Mouse (Mus musculus) ovary, adult 18-20 months (tissue): ENCODE measurements around the gene M1ap.

ENCODE experiments used
- DNase-seq: peaks from one replicate; pipeline ENCODE4 v3.0.0; 2022; ENCODE audit warnings: low spot score, mixed read lengths

Gene M1ap

DNA sequence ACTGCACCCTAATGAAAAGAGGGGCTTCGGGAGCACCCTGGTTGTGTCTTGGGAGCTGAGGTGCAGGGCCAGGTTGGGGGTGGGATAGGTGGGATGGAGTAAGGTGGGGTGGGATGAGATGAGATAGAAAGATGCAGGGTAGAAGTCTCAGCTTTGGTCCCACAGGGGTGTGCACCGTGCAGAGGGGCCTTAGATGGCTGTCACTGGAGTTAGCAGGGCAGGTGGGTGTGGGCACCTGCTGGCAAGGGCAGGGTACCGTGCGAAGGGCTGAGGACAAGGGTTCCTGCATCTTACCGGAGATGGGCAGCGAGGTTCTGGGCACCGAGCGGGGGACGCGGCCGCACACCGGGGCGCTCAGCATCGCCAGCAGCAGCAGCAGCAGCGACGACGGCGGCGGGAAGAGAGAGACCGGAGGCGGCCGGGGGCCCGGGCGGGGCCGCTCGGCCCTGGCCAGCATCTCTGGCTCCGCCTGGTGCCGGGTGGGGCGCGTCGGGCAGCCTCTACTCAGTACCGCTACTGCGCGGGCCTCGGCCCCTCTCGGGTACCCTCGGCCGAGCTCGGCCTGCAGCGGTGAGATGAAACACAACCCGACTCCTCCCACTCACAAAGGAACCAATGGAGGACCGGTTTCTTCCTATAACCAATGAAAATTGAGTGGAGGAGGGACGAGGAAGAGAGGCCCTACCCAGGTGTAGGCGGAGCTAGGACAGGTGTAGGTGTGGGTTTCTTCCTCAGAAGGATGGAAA, 7.4 kb upstream of the M1ap start, which contains the start of gene Sema4f:
Gene Sema4f, minus strand, starts transcription at position 603 of the 746 bp plus-strand sequence.
- DNase-seq, result no peak

DNA sequence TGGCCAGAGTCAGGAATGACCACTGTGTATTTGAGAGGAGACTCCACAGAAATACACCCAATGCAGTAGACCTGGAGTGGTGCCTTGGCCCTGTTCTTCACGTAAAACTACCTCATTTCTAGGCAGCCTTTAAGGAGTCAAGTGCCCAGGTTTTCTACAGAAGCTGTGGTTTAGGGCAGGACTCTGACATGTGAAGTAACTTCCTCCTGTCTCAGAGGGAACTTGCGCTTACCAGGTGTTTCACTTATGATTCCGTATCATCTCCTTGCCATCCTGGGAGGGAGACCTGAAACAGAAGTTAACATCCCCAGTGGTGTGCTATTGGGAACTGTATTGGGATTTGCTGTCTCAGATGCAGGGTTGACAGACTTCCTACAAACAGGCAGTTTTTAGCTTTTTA, 5.9 kb upstream of the M1ap start:
- DNase-seq, result no peak

DNA sequence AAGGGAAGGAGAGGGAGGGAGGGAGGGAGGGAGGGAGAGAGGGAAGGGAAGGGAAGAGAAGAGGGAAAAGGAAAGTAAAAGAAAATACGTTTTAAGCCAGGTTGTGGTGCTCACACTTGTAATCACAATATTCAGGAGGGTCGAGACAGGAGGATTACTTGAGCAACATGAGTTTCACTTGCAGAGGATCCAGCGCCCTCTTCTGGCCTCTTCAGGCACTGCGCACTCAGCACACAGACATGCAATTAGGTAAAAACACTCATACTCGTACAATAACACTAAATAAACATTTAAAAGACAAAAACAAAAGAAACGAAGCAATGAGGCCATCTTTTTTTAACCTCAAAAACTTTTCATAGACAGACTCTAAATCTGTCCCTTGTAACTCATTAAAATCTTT, 952 bp upstream of the M1ap start:
- DNase-seq, result no peak

DNA sequence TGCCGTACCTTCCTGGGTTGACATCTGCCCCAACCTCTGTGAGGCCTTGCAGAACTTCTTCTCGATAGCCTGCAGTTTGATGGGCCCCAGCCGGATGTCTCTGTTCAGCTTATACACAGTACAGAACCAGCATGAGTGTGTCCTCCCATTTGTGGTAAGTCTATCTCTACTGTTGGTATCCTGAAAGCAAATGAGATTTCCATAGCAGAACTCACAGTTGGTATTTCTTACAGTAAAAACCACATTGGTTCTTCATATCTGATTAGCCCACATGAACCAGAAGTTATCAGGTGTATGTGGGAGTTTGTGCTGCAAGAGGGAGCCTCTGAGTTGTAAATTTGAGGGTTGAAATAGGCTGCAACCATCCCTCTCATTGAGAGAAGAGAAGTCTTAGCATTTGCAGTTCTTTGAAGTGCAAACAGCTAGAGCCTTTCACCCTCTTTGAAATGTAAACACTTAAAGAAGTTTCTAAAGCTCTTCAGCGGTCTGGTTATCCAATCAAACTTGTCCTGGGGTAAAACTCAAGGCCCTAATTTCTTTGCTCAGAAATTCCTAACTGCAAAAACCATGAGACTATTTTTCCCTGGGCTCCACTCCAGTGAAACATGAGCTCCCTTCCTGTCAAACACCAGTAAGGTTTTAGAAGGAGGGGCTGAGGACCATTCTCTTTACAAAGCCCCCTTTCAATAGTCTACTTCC, 10.0 kb downstream of the M1ap start:
- DNase-seq, result no peak

DNA sequence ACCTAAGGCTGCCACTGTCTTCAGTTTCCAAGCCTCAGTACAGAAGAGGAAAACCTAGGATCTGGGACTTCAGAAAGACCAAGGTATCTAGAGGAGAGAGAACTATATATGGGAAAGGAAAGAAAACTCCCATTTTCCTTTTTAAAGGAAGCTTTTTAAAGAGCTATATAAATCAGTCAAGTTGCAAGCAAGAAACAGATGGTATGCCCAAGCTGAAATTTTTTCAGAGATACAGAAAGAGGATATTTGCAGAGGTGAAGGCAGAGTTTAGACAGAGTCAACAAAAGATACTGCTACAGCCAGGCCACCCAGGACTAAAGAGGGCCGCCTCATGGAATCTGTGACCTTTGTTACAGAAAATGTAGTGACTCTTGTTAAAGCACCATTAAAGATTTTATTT, 15.0 kb downstream of the M1ap start:
- no peak for DNase-seq

DNA sequence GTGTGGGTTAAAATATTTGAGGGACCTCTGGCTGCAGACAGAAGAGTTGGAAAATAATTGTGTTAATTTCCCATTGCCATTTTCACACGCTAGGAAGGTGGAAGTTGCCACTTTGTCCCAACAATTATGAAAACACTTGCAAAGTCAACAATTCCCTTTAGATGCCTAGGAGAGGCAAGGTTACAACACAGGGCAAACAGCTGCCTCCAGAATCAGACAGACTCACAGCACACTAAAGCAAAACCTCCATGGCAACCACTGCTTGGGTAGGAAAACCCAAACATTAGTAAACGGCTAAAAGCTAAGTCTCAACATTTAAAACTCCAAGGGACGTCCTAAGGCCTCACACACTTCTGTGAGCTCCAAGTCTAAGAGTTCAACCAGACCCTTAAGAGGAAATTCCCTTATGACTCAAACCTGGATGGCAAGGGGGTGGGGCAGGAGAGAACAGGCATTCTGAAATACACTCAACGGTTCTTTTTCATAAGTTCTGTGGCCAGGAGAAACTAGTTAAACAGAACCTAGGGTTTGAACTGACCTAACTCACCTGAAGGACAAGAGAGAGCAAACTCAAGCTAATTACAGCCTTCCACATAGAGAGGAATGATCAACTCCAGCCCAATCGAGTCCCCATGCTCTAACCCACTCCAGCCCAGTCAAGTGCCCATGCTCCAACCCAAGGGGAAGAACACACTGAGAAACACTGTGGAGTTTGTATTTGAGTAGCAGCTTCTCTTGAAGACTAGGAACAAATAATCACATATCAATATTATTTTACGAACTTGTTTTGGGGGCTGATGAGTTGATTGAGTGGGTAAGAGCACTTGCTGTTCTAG, 22.8 kb downstream of the M1ap start:
- DNase-seq, result no peak

DNA sequence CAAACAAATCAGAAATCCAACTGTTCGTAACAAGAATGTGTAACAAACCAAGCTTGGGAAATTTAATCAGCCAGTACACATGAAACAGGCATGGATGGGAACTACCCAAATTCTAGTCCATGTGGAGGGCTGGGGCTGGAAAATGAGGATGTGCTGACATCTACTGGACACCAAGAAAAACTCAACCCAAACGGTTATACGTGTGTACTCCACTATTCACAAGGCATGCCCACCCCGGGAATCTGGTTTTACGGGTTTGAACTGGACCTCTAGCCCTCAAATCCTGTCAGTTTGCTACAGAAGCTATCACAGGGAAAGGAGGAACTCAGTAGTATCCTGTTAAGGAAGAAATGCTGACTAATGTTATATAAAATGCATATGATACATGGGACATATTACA, 24.3 kb downstream of the M1ap start:
- DNase-seq, result peak; percentile 11

DNA sequence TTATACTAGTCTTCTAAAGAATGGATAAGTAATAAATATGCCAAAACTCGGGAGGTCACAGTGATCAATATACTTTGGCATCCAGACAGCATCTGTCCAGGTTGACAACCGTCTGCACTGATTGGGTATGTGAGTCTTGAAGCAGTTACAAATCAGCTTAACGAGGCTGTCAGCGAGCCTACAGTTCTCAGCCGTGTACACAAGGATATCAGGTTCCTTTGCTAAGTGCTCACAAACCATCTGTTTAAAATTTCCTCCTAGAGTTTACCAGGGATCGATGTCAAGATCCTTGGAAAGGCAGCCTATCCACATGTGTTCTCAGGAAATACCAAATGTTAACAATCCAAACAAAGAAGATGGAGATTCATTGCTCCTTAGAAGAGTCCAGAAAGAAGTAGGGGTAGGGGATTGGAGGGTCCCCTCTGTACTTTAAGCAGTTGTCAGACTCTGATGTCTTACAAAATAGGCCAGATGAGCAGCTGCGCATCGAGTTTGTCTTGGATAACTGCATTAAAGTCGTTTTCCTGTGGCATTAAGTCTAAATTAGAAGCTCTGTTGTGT, 40.8 kb downstream of the M1ap start:
- no peak for DNase-seq

DNA sequence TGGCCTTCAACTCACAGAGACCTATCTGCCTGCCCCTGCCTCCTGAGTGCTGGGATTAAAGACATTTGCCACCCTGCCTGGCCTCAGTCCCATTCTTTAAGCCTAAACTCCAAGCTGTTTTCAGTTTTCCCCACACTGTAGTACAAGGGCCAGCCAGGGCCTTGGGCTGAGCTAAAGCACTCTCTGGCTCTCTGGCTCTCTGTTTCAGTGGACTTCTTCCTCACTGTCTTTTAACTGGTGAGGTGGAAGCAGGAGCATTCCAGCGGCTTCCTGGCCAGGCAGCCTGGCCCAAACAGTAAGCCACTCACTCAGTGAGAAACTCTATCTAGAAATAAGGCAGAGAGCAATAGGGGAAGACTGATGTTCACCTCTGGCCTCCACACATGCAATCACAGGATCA, 47.0 kb downstream of the M1ap start:
- no peak for DNase-seq

DNA sequence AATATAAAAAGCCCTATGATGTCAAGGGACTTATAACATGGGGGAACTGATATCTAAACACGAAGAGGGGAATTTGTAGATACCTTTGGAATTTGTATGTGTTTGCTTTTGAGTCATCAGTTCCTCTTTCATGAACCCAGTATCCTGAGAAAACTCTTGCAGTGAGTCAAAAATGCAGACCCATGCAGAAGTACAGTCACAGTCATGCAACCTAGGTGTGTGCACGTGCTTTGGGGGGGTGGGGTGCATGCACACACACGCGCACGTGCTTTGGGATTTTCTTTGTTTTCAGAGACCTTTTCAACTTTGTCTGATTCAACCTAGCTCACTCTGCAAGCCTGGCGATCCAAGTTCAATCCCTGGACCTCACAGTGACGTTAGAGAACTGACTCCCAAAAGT, 47.7 kb downstream of the M1ap start:
- no peak for DNase-seq

DNA sequence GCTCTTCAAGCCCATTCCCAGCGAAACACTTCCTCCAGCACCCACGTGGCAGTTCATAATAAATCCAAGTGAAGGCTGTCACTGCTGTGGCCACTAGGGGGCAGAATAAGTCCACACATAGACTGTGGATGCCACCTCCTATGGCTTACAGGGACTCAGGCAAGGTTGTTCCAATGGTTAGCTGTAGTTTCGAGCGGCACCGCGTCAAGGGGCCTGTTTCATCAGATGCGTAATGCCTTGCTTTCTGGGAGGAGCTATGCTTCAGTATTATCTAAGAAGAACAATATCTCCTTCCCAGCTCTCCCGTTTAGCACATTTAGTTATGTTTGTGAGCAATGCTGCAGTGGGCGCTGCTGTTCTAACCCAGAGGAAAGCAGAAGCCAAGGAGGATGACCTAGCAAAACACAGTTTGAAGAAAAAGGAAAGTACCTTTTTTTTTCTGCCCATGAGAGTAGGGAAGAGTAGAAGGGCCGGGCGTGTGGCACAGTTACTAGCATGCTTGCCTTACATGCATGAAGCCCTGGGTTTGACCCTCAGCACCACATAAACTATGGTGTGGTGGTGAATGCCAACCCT, 50.1 kb downstream of the M1ap start:
- peak; percentile 86 for DNase-seq

DNA sequence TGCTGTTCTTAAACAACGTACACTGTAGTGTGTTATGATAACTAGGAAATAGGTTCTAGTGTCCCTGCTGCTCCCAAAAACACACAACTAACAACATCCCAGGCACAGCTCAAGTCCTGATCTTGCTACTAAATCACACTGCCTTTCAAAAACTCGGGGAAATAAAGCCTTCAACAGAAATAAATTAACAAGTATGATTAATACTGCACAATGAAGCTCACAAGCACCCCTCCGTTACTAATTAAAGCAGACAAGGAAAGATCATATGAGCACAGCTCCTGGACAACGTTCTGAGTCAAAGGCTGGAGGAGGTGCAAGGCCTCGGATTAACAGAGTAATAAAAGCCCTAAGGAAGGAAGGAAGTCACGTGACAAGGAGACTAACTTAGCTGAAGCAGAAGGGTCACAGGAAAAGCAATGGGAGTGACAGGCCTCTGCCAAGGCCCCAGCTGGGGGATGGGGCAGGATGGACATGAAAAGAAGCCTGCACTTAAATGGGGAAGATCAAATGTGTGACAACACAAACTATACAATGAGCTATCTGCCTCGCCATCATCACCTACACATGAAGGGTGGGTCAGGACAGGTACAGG, 50.9 kb downstream of the M1ap start:
- DNase-seq, result no peak

DNA sequence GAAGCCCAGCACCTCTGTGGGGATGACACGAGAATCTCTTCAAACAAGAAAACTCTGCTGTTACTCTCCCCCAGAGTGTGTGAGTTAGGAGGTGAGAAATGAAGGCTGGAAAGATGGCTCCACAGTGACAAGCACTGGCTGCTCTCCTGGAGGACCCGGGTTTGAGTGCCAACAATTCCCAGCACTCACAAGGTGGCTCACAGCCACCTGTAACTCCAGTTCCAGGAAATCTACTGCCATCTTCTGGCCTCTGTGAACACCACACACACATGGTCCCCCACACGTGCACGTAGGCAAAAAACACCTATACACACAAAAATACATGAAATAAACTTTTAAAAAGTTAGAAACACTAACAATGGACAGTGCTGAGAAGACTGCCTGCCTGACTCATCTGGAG, 51.6 kb downstream of the M1ap start:
- no peak for DNase-seq

DNA sequence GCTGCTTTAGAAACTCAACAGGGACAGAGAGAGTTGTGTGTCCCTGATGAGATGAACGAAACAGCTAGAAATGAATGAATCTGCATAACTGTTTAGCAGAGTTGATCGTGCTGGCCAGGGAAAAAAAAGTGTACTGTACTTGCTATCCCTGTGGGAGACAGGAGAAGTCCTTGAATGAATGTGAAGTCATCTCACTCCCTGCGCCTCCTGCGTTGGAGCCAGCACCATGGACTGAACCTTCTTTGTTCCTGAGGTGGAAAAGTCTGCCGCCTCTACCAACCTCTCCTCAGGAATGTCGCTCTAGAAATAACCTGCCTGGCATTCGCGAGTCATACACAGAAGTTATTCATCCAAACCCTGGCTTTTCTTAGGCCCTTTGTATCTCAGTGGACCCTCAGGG, 53.3 kb downstream of the M1ap start:
- no peak for DNase-seq

DNA sequence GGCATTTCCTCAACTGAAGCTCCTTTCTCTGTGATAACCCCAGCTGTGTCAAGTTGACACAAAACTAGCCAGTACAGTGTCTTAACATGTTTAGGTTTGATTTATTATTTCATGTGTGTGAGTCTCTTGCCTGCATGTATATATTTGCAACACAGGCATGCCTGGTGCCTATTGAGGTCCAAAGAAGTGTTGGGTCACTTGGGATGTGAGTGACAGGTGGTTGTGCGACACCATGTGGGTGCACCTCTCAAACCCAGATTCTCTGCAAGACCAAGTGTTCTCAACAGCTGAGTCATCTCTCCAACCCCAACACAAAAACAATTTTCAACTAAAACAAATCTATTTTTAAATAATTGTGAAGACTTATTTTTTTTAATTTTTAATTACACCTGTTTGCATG, 56.4 kb downstream of the M1ap start:
- DNase-seq, result no peak

DNA sequence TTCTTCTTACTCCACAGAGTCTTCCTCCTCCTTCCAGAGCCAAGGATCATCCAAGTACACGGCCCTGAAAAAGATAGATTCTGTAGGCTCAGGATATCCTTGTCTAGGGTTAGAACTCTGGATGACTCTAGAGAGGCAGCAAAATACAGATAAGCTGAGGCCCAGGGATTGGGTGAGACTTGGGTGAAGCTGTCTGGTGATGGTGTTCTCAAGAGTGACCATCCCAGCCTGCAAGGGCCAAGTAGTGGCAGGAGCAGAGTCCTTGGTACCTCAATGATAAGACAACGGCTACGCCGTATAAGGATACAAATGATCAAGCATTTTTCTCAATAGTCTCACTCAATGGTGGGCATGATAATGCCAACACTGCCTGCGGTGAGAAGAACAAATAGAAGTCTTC, 57.1 kb downstream of the M1ap start:
- no peak for DNase-seq

DNA sequence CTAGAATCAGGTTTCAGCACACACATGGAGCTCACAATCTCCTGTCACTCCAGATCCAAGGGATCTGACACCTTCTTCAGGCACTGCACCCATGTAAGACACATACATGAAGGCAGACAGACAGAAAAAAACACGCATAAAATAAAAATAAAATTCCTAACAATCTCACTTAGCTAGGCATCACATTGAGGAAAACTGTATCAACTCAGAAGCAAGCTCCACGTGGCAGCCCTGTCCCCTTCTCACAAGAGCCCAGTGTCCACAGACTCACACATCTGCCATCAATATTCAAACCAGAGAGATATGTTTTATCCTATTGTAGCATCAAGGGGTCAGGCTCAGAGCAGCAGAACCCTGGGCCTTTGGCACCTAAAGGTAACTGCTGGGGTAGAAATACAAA, 57.6 kb downstream of the M1ap start:
- no peak for DNase-seq

DNA sequence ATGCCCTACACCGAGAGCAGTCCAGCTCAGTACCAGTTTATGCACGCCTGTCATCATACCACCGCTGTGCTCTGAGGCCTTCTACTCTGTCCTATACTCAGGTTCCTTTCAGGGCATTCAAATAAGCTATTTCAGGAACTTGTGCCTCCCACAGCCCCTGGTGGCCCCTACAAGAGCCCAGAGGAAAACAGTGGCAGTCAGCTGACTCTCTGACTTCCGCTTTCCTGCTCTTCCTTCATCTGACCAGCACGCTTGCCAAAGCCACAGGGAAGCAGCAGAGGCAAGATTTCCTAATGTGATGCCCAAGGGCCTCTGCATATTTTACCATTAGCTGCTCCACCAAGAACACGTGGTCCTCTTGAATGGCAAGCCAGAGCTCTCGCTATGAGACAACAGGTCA, 58.2 kb downstream of the M1ap start:
- DNase-seq, result no peak

DNA sequence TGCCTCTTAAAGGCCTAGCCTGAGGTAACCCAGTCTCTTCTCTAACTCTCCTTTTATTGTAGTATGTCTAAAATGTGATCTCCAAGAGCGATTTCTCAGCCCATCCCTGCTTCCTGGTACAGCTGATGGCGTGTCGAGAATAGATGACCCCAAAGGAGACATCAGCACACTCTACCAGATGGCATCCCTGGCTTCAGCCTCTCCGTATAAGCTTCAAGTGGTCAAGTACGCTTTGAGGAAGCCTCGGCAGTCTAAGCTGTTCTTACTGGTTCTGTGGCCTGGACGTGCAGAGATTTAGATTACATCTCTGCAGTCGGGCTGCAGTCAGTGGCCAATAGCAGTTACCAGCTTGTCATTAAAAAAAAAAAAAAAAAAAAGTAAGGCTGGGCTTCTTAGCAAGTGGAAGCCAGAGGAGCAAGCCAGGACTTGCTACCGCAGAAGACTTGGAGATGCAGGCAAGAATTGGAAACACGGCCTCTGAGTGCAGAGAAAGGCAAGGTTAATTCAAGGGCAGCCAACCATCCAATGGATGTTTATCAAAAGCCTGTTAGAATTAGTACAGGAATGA, 58.8 kb downstream of the M1ap start:
- no peak for DNase-seq

DNA sequence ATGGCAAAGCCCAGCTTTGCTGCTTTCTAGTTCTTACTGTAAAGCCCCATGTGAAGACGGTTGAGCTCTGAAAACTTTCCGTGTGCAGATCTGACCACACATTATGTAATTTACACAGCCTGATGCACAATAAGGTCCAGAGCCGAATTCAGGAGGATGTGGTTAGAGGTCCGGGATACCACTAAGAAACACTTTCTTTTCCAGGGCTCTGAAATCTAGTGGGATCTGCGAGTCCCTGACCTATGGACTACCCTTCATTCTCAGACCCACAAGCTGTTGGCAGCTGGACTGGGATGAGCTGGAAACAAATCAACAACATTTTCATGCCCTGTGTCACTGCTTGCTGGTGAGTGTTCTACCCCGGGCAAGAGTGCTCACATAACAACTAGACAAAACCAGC, 59.4 kb downstream of the M1ap start:
- peak; percentile 28 for DNase-seq

DNA sequence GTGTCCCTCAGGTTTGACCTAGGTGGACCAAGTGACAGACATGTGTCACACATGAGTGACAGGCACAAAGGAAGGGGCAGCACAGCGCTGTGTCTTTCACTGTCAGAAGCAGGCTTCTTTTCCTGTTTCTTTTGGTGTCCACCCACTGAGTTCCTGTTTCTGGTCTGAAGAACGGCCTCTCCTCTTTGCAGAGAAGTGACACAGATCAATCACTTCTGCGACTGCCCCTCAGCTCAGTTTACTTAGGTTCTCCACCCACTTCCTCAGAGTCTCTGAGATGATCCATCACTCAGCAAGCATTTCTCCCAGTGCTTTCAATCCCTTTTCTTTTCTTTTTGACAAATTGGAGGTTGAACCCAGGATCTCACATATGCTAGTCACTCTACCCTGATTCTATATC, 62.0 kb downstream of the M1ap start:
- no peak for DNase-seq

DNA sequence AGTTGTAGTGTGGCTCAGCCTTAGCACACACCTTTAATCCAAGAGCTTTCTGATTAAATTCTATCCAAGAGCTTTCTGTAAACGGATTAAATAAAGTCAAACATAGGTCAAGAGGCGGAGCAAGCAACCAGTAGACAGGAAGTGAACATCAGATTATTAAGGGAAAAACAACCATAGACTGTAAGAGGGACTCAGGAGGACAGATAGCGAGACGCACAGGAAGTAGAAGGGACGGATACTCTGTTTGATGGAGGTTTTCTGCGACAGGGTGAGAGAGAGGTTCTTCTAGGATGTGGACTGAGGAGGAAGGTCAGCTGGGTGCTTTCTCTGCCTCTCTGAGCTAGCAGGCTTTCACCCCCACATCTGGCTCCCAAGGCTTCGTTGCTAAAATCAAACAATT, 63.3 kb downstream of the M1ap start:
- no peak for DNase-seq
